Mouse (Mus musculus) forelimb bud, embryonic 11.5 days (tissue): Measurements from ENCODE around the gene Gm28919.
"Not testable (repeated sequence)": the region's sequence is repeated elsewhere in the genome, so short reads cannot be mapped to it uniquely, and the experiment has no call there.

ENCODE experiments used
- DNase-seq: peaks from one replicate; pipeline ENCODE4 v3.0.0-alpha.2; 2012; ENCODE audit warnings: low read depth, low spot score

The Gm28919 gene

DNA sequence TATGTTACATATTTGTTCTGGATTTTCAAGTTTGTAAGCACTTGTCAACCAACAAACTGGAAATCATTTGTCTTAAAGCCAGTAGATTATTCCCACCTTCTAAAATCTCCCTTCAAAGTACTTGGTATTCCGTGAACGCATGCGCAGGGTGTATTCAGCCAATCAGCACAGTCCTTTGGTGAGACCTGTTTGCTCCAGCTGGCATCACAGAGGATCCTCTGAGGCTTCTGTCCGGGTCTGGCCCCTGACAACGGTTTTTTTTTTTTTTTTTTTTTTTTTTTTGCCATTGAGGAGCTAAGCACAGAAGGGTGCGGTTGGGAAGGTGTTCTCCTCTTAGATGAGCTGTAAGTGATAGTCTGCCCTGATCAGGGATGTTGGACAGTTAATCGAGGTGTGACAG, at the start of gene Gm28919:
Gene Gm28919 (plus strand): TSS at position 301 of the 400 bp plus-strand sequence.
- DNase-seq: not testable (repeated sequence)
